Mouse (Mus musculus): ENCODE data around the gene Ces2c. TPM values are rescaled to one million over a fixed set of nuclear protein-coding genes. Genes with fewer than 3 reads are reported as not detected.

Ces2c gene
- not detected in 2 replicates for polyA plus RNA-seq (2014; fragmentation: Nextera tagmentation; extraction: Ambion mirVana)

DNA sequence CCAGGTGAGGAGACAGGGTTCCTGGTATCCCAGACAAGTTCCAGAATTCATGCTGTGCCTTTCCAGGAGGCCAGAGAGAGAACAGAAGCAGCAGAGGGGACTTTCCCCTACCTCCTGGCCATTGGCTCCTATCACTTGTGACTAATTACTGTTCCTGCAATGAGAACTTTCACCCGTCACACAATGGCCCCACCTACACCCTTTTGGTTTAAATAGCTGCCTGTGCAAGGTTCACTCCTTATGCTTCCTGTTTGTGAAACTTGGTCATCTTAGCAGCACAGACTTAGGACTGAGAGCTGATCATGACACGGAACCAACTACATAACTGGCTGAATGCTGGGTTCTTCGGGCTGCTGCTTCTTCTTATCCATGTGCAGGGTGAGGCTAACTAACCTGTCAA is at the start of gene Ces2c:
TSS of gene Ces2c (plus strand) at position 238 of the 400 bp plus-strand sequence.
- Histone ChIP-seq H3K4me3 (replicated peaks; ENCODE audit: low read length) (no peak within 1 kb of the TSS), H3K9me3 (ENCODE audit: control insufficient read depth, low read length) (no peaks in the 10 kb centered on the region), H3K27me3 (ENCODE audit: control insufficient read depth, insufficient read depth, low read length) (no peaks in the 10 kb centered on the region), H3K36me3 (replicated peaks; ENCODE audit: control insufficient read depth, insufficient read depth) (no peaks in the 10 kb centered on the region), H3K4me2 (replicated peaks) (no peak within 1 kb of the TSS), H3K4me1 (replicated peaks; ENCODE audit: control insufficient read depth, insufficient read depth, low read length) (no peaks in the 10 kb centered on the region), H3K9ac (no peak within 1 kb of the TSS), H3K27ac (no peak within 1 kb of the TSS)
- ATAC-seq (ENCODE audit: low FRiP score) (no peak), DNase-seq (ENCODE audit: low spot score) (no peak)
- WGBS = 85% methylated on average over 3 of the region's 3 CpGs

DNA sequence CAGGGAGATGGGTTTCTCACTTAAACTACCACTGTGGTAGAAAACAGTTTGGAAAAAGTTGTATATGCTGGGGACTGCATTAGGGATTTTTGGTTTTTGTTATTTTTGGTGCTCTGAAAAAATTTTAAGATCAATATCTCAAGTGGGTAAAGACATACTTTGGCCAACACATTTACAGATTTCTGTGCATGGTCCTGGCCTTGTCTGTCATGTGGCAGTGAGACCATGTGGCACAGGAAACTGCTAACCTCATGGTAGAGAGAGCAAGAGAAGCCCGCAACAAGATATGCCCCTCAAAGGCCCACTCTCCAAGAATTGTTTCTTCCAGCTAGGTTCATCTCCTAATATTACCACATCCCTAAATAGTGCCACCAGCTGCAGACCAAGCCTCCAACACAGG is 47.5 kb upstream of the Ces2c start:
- H3K27me3 ChIP-seq (ENCODE audit: control insufficient read depth, insufficient read depth, low read length) = no peaks in the 10 kb centered on the region
- H3K4me3 ChIP-seq (replicated peaks; ENCODE audit: low read length) = no peak overlapping the region
- H3K4me2 ChIP-seq (replicated peaks) = no peak overlapping the region
- H3K27ac ChIP-seq = no peak overlapping the region
- 81% methylated on average over 1 of the region's 1 CpGs for WGBS
- ATAC-seq (ENCODE audit: low FRiP score) (no peak), DNase-seq (ENCODE audit: low spot score) (no peak)
- H3K4me1 ChIP-seq (replicated peaks; ENCODE audit: control insufficient read depth, insufficient read depth, low read length) = no peaks in the 10 kb centered on the region
- H3K9ac ChIP-seq = no peak overlapping the region
- H3K36me3 ChIP-seq (replicated peaks; ENCODE audit: control insufficient read depth, insufficient read depth) = no peaks in the 10 kb centered on the region
- no peaks in the 10 kb centered on the region for H3K9me3 ChIP-seq (ENCODE audit: control insufficient read depth, low read length)

DNA sequence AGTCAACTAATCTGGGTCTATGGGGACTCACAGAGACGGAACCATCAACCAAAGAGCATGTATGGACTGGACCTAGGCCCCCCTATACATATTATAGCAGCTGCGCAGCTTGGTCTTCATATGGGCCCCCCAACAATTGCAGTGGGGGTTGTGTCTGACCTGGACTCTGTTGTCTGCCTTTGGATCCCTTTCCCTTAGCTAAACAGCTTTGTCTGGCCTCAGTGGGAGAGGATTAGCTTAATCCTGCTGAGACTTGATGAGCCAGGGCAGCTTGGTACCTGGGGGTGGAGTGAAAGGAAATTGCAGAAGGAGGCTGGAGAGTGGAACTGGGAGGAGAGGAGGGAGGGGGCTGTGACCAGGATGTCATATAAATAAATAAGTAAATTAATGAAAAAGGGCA is 40.7 kb upstream of the Ces2c start:
- ATAC-seq (ENCODE audit: low FRiP score) = no peak
- Histone ChIP-seq H3K4me2 (replicated peaks) (no peak overlapping the region), H3K4me3 (replicated peaks; ENCODE audit: low read length) (no peak overlapping the region), H3K9ac (no peak overlapping the region), H3K36me3 (replicated peaks; ENCODE audit: control insufficient read depth, insufficient read depth) (no peaks in the 10 kb centered on the region), H3K9me3 (ENCODE audit: control insufficient read depth, low read length) (no peaks in the 10 kb centered on the region), H3K27me3 (ENCODE audit: control insufficient read depth, insufficient read depth, low read length) (no peaks in the 10 kb centered on the region), H3K4me1 (replicated peaks; ENCODE audit: control insufficient read depth, insufficient read depth, low read length) (no peaks in the 10 kb centered on the region), H3K27ac (no peak overlapping the region)
- WGBS = 26% methylated on average over 2 of the region's 2 CpGs
- no peak for DNase-seq (ENCODE audit: low spot score)

DNA sequence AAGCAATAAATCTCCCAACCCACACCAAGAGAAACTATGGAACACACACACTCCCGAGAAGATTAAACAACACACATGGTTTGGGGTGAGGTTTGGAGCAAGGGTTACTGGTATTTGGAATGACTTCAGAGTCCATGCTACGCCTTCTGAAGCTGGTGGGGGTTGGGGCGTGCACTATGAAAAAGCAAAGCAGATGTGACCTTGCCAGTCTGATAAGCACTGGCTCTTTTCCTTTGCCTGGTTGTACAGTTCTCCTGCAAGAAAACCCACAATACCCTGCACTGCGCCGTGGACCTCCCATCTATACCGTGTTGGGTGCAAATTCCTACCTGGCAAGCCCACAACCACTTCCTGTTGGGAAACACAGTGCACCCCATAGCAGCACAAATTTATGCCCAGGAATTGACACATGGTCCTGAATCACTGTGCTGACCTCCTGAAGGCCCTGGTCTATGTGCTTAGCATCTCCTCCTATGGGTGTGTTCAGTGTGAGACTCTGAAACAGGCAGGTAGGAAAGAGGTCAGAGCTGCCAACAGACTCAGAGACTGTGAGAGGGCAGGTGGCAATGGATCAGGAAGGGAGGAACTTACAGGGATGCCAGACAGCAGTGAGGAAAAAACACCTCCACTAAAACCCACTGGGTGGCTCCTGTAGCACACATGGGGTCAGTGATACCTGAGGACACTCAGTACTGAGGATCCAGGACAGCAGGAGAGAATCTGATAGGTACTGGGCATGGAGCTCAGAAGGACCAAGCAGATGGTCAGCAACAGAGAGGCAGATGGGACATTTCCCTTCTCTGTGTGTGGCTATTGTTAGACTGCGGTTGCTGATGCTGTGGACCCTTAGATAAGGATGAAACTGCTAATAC is 38.1 kb upstream of the Ces2c start:
- 89% methylated on average over 7 of the region's 7 CpGs for WGBS
- Histone ChIP-seq H3K9ac (no peak overlapping the region), H3K27me3 (ENCODE audit: control insufficient read depth, insufficient read depth, low read length) (no peaks in the 10 kb centered on the region), H3K9me3 (ENCODE audit: control insufficient read depth, low read length) (no peaks in the 10 kb centered on the region), H3K36me3 (replicated peaks; ENCODE audit: control insufficient read depth, insufficient read depth) (no peaks in the 10 kb centered on the region), H3K4me1 (replicated peaks; ENCODE audit: control insufficient read depth, insufficient read depth, low read length) (no peaks in the 10 kb centered on the region), H3K4me3 (replicated peaks; ENCODE audit: low read length) (no peak overlapping the region), H3K27ac (no peak overlapping the region), H3K4me2 (replicated peaks) (no peak overlapping the region)
- DNase-seq (ENCODE audit: low spot score) (no peak), ATAC-seq (ENCODE audit: low FRiP score) (no peak)

DNA sequence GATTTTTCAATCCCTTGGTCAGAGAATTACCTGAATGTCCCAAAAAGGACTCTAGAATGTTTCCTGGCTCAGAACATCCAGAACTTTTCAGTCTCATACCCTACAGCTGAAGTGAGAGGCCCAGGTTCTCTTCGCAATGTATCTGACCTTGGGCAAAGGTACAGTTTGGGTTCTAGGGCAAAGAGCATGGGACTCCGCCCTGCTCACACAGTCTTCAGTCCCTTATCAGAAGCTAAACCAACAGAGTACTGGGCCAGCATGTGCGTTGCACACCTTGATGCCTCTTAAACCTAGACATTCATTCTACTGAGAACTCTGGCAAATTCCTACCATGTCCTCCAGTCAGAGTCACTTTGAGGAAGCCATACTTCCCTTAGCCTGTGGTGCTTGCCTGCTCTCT is 37.4 kb upstream of the Ces2c start:
- DNase-seq (ENCODE audit: low spot score) = no peak
- Histone ChIP-seq H3K9ac (no peak overlapping the region), H3K4me1 (replicated peaks; ENCODE audit: control insufficient read depth, insufficient read depth, low read length) (no peaks in the 10 kb centered on the region), H3K27me3 (ENCODE audit: control insufficient read depth, insufficient read depth, low read length) (no peaks in the 10 kb centered on the region), H3K36me3 (replicated peaks; ENCODE audit: control insufficient read depth, insufficient read depth) (no peaks in the 10 kb centered on the region), H3K4me3 (replicated peaks; ENCODE audit: low read length) (no peak overlapping the region), H3K27ac (no peak overlapping the region), H3K9me3 (ENCODE audit: control insufficient read depth, low read length) (no peaks in the 10 kb centered on the region), H3K4me2 (replicated peaks) (no peak overlapping the region)
- ATAC-seq (ENCODE audit: low FRiP score) = no peak
- WGBS = 89% methylated on average over 3 of the region's 3 CpGs

DNA sequence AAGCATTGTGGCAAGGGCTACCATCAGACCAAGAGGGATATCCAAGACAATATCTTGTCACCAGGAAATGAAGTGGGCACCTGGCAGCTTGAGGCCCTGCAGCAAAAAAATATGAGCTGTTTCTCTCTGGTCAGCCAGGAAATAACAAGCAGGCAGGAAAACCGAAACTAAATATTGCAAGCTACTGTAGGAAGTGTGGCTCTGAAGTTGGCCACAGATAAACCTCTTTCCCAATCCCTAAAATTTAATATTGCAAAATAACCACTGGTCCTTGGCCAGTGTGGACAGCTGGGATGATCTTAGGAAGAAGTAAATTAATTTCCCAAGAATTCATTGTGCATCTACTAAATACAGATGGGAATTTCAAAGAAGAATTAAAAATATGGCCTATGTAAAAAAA is 20.0 kb upstream of the Ces2c start:
- no peak overlapping the region for H3K27ac ChIP-seq
- no peak overlapping the region for H3K4me3 ChIP-seq (replicated peaks; ENCODE audit: low read length)
- DNase-seq (ENCODE audit: low spot score) = no peak
- no peaks in the 10 kb centered on the region for H3K4me1 ChIP-seq (replicated peaks; ENCODE audit: control insufficient read depth, insufficient read depth, low read length)
- H3K27me3 ChIP-seq (ENCODE audit: control insufficient read depth, insufficient read depth, low read length) = no peaks in the 10 kb centered on the region
- H3K9ac ChIP-seq = no peak overlapping the region
- no peak overlapping the region for H3K4me2 ChIP-seq (replicated peaks)
- H3K36me3 ChIP-seq (replicated peaks; ENCODE audit: control insufficient read depth, insufficient read depth) = no peaks in the 10 kb centered on the region
- WGBS = 83% methylated on average over 1 of the region's 1 CpGs
- H3K9me3 ChIP-seq (ENCODE audit: control insufficient read depth, low read length) = no peaks in the 10 kb centered on the region
- ATAC-seq (ENCODE audit: low FRiP score) = no peak

DNA sequence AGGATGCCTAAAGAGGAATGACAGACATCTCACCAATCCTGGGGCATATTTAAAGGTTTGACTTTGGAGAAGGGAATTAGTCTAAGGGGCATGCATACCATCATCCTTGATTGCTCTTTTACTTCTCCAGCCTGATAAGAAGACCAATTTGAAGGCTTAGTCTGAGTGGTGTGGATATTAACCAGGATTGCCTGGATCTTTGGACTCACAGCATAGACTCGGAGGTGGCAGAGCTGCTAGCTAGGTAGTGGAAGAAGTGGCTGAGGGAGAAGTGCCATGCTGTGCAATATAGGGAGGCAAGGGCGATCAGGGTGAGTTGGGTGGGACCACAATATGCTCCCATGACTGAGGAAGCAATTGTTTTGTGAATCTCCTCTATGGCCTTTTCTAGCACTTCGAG is 18.6 kb upstream of the Ces2c start:
- no peak for DNase-seq (ENCODE audit: low spot score)
- WGBS = 83% methylated on average over 3 of the region's 3 CpGs
- no peaks in the 10 kb centered on the region for H3K36me3 ChIP-seq (replicated peaks; ENCODE audit: control insufficient read depth, insufficient read depth)
- H3K9ac ChIP-seq = no peak overlapping the region
- H3K9me3 ChIP-seq (ENCODE audit: control insufficient read depth, low read length) = no peaks in the 10 kb centered on the region
- H3K27ac ChIP-seq = no peak overlapping the region
- H3K4me1 ChIP-seq (replicated peaks; ENCODE audit: control insufficient read depth, insufficient read depth, low read length) = no peaks in the 10 kb centered on the region
- no peak overlapping the region for H3K4me3 ChIP-seq (replicated peaks; ENCODE audit: low read length)
- H3K27me3 ChIP-seq (ENCODE audit: control insufficient read depth, insufficient read depth, low read length) = no peaks in the 10 kb centered on the region
- H3K4me2 ChIP-seq (replicated peaks) = no peak overlapping the region
- no peak for ATAC-seq (ENCODE audit: low FRiP score)

DNA sequence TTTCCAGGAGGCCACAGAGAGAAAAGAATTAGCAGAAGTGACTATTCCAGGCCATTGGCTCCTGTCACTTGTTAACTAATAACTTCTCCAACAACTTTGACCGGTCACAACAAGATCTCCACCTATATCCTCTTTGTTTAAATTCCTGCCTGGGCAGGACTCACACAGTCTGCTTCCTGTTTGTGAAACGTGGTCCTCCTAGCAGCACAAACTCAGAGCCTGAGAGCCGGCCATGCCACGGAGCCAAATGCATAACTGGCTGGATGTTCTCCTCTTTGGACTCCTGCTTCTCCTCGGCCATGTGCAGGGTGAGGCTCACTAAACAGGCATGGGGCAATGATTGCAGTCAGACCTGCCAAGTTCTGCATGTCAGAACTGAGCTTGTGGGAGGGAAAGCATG is 15.4 kb upstream of the Ces2c start, which contains the start of gene Ces2b:
TSS of gene Ces2b (plus strand) at position 133 of the 400 bp plus-strand sequence.
- Histone ChIP-seq H3K9ac (no peak within 1 kb of the TSS), H3K4me2 (replicated peaks) (no peak within 1 kb of the TSS), H3K9me3 (ENCODE audit: control insufficient read depth, low read length) (no peaks in the 10 kb centered on the region), H3K4me3 (replicated peaks; ENCODE audit: low read length) (no peak within 1 kb of the TSS), H3K27me3 (ENCODE audit: control insufficient read depth, insufficient read depth, low read length) (no peaks in the 10 kb centered on the region), H3K27ac (no peak within 1 kb of the TSS), H3K4me1 (replicated peaks; ENCODE audit: control insufficient read depth, insufficient read depth, low read length) (no peaks in the 10 kb centered on the region), H3K36me3 (replicated peaks; ENCODE audit: control insufficient read depth, insufficient read depth) (no peaks in the 10 kb centered on the region)
- WGBS = 84% methylated on average over 5 of the region's 5 CpGs
- ATAC-seq (ENCODE audit: low FRiP score) (no peak), DNase-seq (ENCODE audit: low spot score) (no peak)

DNA sequence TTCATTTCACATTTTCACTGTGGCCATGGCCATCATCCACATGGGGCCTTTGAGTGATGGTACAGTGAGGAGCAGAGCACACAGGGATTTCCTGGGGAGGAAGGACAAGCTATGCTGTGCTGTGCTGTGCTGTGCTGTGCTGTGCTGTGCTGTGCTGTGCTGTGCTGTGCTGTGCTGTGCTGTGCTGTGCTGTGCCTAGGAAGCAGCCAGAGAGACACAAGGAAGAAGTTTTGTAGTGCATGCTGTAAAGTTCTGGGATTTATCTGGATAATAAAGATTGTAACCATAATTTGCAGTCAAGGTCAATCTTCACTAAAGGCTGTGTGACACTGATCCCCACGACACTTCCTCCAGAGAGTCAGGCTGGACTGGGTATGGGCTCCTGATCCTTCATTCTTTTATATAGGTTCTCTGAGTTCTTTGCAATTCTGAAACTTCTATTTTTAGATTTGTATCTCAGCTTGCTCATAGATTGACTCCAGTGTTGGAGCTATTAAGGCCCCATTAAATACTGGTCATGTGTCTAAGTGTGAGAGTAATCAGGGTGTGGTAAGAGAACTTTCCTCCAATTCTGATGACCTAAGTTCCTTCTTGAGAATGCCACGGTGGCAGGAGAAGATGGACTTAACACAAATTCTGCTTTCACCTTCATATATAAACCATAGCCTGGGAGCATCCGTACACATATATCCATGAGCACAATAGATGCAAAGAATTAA is 5.3 kb upstream of the Ces2c start:
- Histone ChIP-seq H3K27me3 (ENCODE audit: control insufficient read depth, insufficient read depth, low read length) (no peaks in the 10 kb centered on the region), H3K27ac (no peak overlapping the region), H3K36me3 (replicated peaks; ENCODE audit: control insufficient read depth, insufficient read depth) (no peaks in the 10 kb centered on the region), H3K4me2 (replicated peaks) (no peak overlapping the region), H3K4me1 (replicated peaks; ENCODE audit: control insufficient read depth, insufficient read depth, low read length) (no peaks in the 10 kb centered on the region), H3K9ac (no peak overlapping the region), H3K4me3 (replicated peaks; ENCODE audit: low read length) (no peak overlapping the region), H3K9me3 (ENCODE audit: control insufficient read depth, low read length) (no peaks in the 10 kb centered on the region)
- DNase-seq (ENCODE audit: low spot score) (no peak), ATAC-seq (ENCODE audit: low FRiP score) (no peak)
- WGBS = 89% methylated on average over 3 of the region's 3 CpGs
